Mouse (Mus musculus) layer of hippocampus, postnatal 14 days (tissue): ENCODE results near the gene Ralgps2. TPM values are rescaled to one million over a fixed set of nuclear protein-coding genes. Genes with fewer than 3 reads are reported as not detected.

Source experiments
- DNase-seq, 2 experiments: peaks; one replicate each; pipeline ENCODE4 v3.0.0; 2021 to 2022; ENCODE audit warnings: low spot score in 2 of 2, mixed read lengths in 1 of 2
- total RNA-seq, 2 experiments: library from RNA; stranded (reverse); gene quantifications; 2 replicates each; pipeline ENCODE4 v1.2.3; 2021

Gene Ralgps2
- total RNA-seq, 2 experiments from 2014 or later: 79.0 to 96.0 TPM

DNA sequence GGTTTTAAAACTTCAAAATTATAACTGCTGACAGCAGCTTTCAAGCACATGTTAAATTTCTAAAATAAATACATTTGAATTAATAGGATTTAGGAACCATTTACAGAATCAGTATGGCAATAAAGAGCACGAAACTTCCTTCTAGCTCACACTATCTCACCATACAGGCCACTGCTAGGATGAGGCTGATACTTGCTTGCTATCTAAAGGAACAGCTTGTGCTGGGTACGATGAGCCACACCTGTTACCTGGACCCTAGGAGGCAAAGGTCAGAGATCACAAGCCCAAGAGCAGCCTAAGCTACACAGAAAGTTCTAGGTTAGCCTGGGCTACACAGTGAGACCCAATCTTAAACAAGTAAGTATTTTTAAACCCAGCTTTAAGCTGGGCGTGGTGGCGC lies 30.2 kb downstream of the Ralgps2 start:
- DNase-seq: no peak

DNA sequence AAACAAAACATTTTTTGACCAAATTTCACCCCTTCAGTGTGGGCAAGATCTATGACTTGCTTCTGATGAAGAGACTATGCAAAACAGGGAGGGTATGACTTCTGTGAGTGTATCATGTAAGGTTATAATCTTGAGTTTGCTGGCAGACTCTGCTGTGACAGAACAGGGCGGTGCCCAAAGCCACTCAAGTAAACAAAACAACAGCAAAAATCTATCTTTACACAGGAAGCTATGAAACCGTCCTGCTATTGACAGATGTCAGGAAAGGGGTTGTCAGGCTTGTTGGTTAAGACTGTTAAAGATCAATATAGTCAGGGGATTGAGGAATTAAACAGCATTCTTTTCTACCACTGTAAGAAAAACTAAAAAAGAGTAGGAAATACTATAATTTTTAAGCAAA lies 33.8 kb downstream of the Ralgps2 start:
- no peak for DNase-seq

DNA sequence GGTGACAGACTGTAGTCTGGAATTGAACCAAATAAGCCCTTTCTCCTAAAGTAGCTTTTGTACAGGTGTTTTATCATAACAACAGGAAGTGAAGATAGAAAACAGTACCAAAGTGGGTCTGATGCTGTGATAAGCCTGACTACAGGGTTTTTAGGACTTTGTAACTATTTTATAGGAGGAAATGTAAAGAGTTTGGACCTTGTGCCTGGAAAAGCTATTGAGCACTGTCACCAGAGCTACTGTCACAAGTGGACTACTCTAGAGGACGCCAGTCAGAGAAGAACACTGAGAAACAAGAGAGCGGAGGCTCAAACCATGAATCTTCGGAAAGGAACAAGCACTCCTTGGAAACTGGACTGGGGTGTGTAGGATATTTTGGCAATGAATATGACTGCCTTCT lies 35.5 kb downstream of the Ralgps2 start:
- DNase-seq: no peak

DNA sequence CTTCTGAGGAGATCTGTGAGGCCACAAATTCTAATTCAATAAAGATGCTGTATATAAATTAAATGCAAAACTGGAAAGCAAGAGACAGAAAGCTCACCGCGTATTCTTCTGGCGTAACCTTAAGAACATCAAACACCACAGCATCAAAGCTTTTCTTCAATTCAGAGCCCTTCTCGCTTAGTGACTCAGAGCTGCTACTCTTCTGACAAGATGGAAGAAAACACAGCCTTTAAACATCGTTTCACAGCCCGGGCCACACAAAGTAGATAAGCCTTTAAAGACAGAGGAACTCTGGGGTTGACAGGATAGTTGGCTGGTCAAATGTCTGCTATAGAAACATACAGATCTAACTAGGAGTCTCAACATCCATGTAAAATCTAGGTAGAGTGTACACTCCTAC lies 37.7 kb downstream of the Ralgps2 start:
- no peak for DNase-seq

DNA sequence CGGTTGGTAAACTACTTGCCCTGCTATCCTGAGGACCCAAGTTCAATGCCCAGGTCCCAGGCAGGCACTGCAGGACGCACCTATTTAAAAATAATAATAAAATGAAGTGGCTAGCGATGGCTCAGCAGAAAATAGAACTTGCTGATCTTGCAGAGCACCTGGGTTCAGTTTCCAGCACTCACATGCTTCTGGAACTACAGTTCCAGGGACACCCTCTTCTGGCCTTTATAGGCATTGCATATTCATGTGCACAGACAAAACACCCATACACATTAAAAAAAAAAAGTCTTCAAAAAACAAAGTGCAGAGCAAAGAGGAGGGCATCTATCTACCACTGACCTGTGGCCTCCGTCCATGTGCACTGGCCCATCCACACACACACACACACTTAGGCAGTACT lies 47.9 kb downstream of the Ralgps2 start:
- DNase-seq: no peak

DNA sequence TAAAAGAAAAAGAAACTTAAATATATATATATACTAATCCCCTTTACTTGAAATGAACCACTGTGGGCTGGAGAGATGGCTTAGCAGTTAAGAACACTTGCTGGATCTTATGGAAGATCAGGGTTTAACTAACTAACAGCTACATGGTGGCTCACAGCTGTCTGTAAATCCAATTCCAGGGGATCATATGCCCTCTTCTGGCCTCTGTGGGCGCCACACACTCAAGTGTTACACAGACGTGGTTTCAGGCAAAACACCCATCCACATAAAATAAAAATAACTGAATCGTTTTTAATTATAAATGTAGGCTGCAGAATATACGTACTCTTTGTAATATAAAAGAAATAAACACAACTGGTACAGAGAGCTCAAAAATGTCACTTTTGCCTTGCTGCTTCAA lies 50.6 kb downstream of the Ralgps2 start:
- no peak for DNase-seq

DNA sequence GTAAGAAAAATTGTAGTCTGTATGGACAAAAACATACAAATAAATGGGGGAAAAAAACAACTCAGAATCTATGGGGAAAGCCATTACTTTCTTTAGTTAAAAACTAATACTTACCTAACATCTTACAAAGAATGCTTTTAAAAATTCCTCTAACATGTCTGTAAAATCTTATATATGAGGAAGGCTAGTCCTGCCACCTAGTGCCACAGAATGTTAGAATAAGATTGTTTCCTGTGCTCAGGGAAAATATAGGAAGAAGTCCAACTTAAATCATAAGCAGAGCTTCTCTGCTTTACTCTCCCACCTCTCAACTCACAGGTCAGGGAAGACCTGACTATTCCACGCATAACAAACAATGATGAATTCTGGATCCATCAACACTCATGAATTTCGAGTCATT lies 53.5 kb downstream of the Ralgps2 start:
- no peak for DNase-seq

DNA sequence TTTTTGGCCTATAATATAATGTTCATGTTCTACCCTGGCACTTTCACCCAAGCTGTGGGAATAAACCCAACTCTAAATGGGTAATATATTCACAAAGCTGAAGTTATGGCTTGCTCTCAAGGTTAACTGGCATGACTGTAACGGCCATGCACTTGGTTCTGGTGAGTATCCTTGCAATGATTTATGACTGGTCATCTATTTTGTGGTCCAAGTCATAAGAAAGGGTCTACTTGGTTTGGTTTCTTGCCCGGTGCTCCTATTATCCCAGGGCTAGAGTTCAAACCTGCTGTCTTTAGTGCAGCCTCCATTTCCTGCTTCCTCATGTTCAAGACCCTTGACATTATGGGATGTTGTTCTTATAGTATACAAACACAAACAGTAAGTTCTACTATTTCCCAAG lies 54.6 kb downstream of the Ralgps2 start:
- DNase-seq: no peak

DNA sequence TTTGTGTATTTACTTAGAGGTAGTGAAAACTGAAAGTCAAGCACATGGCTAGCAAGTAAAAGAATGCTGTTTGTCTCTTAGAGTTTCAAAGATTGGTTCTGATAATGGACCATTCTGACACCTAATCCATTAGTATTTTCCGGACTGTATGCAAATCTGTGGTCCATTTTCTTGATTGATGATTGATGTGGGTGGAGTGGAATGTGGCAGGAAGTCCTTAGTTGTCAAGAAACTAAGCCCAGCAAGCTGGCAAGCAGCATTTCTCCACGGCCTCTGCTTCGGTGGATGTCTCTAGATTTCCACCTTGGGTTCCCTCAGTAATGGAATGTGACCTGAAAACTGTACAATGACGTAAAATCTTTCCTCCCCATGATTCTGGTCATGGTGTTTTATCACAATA lies 68.8 kb downstream of the Ralgps2 start:
- DNase-seq: no peak

DNA sequence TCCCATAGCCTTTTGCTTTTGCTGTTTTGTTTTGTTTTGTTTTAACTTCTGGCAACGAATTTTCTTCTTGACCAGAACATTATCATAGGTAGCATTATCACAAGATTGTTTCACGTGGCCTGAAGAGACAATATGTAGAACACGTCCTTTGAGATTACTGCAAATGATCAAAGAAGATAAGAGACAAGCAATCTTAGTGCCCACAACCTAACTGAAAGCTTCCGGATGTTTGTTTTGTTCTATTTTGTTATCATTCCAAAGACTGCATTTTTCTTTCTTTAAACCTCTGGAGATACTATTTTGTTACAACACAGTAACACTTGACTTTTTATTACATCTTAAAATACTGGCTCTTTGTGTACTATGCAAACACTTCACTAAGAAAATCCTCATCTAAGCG lies 69.4 kb downstream of the Ralgps2 start:
- no peak for DNase-seq

DNA sequence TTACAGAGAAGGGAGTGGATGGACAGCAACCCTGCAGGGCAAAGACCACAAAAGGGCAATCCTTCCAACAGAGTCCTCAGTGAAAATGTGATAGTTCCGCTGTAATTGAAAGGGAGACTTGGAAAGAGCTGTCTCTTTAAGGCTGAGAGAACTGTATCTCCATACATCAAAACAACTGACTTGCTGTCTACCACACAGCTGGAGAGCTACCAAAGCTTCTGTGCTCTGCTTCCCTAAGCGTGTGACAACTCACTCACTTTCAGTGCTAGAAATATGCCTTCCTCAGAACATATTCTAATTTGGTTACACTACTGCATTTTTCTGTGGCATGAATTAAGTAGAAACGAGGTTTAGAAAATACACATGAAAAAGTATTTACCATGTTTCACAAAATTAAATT lies 75.2 kb downstream of the Ralgps2 start:
- DNase-seq: no peak

DNA sequence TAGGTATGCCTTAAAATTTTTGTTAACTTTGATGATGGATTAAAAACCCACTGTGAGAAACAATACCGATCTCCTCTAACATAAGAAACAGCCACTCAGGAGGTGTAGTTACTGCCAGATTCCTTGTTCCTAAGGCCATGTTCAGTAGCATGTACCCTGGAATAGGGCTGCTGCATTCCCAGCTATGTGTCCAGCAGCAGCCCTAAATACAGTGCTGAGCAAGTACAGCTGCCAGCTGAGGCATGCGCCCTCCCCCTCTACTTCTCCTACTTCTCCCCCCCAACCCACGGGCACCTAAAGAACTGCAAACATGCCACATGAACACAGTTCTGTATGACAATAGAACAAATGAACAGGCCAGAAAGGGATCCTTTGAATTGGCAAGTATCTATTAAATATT lies 75.7 kb downstream of the Ralgps2 start:
- DNase-seq: no peak

DNA sequence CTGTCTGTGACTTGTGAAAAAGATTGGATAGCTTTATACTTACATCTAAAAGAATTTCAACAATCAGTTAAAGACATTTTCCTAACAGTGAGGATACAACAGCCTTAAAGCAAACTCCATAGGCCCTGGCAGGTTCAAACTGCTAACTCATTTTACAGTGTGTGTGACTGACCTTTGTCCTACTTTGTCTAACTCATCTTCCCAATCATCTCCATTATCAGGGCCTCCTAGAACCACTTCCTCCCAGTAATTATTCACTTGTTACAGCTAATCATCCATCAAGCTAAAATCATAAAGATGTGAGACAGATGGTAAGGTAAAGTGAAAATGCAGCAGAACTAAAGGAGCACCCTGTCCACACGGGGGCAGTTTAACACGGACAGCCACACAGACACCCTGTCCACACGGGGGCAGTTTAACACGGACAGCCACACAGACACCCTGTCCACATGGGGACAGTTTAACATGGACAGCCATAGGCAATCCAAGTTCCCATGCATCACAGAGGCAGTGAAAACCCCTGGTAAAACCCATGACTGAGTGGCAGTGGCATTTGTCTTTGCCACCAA lies 77.9 kb downstream of the Ralgps2 start:
- DNase-seq: no peak

DNA sequence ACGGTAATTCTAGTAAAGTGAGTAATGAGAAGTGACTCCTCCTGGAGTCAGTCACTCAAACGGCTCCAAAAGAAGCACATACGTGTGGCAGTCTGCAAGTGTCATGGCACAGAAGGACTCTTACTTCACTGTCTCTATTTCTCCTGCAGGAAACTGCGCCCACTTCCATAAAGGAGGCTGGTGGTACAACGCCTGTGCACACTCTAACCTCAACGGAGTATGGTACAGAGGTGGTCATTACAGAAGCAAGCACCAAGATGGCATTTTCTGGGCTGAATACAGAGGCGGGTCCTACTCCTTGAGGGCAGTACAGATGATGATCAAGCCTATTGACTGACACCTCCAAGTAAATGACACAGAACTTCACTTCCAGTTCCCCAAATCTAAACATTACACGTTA lies 79.2 kb downstream of the Ralgps2 start:
- no peak for DNase-seq

DNA sequence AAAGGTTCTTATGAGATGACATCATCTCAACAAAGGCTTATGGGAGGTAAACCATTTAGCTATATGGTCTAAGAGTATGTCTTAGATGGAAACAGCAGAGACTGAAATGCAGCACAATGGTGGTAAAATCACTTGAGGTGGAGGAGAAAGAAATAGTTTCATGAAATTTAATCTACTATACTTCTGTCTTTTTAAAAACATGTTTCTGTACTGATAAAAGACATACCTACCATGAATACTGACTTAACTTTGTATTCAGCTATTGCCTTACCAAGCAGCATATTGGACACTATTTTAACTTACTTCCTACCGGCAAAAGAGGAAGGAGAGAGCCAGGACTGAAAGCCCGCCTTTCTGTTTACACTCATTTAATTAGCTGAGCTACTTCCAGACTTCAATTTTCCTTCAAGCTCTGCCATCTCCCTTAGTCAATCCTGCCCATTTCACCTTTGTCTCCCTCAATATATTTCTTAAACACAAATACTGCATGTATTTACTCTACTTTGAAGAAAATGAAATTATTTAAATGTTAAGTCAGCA lies 79.6 kb downstream of the Ralgps2 start:
- no peak for DNase-seq

DNA sequence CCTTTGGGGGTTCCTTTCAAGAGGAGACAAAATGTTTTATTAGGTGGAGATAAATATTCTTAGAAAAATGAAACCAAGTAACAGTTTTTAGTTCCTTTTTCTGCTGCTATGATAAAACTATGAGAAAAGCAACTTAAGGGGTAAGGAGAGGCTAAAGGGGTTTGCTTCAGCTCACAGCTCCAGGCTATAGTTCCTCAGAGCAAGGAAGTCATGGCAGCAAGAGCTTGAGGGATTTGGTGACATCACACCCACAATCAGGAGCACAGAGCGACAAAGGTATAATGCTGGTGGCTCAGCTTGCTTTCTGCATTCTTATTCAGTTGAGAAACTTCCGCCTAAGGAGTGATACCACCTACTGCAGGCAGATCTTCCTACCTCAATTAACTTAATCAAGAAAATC lies 80.3 kb downstream of the Ralgps2 start:
- DNase-seq: no peak

DNA sequence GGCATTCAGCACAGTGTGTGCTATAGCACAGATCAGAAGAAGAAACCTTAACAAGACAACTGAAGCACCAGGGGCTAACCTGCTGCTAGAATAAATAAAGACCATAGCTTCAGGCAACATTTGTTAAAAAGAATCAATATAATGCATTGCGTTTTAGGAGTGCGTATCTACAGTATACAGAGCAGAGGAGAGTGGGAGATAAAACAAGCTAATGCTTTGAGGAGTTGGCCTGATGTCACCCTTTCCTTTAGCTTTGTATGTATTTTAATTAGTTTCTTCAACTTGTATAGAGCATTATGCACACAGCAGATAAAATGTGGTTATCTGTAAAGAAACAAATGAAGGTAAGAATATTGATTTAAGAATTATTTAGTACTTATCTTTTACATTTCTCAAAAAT lies 82.8 kb downstream of the Ralgps2 start:
- DNase-seq: no peak

DNA sequence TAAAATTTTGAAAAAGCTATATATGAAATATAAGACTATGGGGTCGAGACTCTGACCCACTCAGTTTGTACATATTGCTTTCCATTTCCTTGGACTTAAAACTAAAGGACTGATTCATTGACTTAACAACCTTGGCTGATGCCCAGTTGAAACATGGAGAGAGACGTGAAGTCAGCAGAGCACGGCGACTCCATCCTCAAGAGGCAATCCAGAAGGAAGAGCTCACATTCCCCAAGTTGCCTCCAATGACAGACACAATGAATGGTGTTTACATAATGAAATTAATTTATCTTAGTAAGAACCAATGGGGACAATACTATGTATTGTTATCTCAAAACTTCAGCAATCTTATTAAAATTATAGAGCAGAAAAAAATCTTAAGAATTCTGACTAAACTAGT lies 84.9 kb downstream of the Ralgps2 start:
- no peak for DNase-seq

DNA sequence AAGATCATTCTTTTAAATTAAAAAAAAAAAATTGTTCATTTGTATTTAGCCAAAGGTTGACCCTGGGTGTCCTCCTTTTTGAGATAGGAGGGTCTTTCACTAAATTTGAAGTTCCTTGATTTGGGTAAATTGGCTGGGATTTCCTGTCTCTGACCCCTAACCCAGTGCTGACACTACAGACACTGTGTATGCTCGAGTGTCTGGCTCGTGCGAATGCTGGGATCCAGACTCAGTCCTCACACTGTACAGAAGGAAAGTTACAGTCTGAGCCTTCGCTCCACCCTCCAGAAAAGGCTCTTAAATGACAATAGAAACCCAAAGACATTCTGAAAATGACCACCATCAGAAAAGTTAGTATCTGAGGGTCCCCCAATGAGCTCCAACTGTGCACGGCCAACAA lies 86.6 kb downstream of the Ralgps2 start:
- no peak for DNase-seq

DNA sequence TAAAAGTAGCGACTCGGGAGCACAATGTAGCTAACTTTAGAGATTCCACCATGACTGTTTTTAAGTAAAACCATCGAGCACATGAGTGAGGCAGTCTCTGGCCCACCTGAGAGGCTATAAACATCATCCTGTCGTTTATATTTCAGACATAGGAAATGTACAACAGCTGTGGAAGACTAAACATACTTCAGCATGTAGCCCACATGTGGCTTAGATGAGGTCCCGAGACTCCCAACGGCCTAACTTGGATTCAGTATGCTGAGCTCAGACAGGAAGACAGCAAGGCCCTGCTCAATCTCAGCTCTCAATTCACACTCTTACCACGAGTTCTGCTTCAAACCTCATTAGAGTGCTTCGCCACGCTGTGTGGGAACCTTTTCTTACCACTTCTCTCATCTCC lies 87.0 kb downstream of the Ralgps2 start:
- no peak for DNase-seq

DNA sequence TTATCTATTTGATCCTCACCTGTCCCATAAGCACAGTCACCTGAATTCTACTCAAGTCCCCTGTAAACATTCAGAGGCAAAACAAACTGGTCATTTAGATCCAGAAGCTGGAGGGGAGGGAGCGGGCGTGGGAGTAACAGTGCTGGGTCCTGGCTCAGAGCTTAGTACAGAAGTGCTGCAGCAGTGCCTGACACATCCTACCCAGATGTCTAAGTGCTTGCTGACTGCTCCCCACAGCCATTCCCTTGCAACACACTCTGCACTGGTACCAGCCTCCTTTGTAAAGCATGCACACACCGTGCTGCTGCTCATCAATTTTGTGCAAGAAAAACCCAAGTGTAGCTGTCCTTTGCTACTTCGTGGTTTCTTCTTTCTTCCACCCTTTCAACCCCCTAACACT lies 92.3 kb downstream of the Ralgps2 start:
- DNase-seq: no peak

DNA sequence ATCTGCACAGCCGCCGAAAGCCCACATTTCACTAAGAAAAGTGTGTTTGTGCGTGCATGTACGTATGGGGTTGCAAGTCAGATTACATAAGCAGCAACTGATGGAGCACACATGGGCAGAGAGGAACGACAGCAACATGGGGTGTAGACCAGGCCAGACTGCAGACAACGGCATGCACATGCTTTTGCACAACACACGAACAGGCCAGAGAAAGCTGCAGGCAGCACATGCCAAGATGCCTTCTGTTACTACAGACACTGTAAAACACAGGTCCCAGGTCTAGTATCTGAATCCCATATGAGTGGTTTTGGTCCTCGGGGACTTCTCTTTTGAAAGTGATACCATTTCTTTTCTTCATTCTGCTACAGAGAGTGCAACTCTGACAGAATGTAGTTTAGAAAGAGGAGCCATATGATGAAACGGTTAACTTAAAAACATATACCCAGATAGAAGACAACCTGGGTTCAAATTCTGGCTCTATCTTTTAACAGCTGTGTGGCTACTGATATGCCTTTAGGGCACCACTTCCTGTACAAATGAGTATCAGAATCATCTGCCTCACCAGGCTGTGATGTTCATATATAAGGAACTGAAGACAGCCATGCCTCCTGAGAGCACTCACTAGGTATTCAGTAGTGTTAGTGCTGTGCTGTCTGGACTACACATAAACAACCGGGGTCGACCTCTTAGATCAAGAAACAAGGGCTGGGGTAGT lies 97.6 kb downstream of the Ralgps2 start:
- DNase-seq: peak; percentile 27 to 29

DNA sequence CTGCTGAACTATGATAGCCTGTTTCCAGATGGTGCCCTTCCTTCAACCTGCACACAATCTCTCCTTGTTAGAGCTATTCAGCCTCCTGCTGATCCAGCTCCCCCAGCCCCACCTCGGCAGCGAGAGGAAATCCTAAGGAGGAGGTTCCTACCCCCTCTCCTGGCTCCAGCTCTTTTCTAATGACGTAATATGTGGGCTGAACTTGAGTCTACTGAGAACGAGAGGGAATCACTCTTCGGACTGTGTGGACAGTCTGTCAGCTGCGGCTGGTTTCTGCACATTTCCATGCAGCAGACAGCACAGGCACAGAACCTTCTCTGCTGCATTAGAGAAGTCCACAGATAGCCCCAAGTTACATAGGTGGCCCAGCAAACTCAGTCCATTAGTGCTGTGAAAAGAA lies 100.7 kb downstream of the Ralgps2 start:
- DNase-seq: peak; percentile 15 to 38
